Mouse (Mus musculus) liver, embryonic 14.5 days (tissue): ENCODE results near the gene Usp25.

Source experiments
- CTCF ChIP-seq: IDR thresholded peaks from 2 replicates; pipeline ENCODE4 v1.5.1; 2016; ENCODE audit warnings: antibody characterized with exemption, low read depth, control low read depth
- EP300 ChIP-seq: IDR thresholded peaks from 2 replicates; pipeline ENCODE4 v1.6.1; 2016; ENCODE audit warnings: antibody characterized with exemption, low read depth

DNA sequence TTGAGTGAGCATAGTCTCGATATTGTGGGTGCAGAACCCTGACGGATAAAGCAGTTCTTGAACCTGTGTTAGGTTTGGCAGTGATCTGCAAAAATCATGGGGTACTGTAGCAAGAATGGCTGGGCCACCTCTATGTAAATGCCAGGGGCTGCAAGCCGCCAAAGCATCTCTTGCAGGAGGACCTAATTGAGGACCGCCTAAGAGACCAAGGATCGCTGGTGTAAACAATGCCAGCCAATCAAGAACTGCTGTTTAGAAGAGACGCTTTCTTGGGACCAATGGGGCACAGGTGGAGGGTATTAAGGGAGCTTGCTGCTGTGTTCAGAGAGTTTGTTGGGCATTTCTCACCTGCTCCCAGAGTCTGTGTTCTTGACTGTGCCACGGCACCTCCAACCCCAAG, 127.1 kb downstream of the Usp25 start:
- TF ChIP-seq CTCF (no peak), EP300 (no peak)
